Mouse (Mus musculus): ENCODE measurements around the gene Fbxl21.

The Fbxl21 gene

DNA sequence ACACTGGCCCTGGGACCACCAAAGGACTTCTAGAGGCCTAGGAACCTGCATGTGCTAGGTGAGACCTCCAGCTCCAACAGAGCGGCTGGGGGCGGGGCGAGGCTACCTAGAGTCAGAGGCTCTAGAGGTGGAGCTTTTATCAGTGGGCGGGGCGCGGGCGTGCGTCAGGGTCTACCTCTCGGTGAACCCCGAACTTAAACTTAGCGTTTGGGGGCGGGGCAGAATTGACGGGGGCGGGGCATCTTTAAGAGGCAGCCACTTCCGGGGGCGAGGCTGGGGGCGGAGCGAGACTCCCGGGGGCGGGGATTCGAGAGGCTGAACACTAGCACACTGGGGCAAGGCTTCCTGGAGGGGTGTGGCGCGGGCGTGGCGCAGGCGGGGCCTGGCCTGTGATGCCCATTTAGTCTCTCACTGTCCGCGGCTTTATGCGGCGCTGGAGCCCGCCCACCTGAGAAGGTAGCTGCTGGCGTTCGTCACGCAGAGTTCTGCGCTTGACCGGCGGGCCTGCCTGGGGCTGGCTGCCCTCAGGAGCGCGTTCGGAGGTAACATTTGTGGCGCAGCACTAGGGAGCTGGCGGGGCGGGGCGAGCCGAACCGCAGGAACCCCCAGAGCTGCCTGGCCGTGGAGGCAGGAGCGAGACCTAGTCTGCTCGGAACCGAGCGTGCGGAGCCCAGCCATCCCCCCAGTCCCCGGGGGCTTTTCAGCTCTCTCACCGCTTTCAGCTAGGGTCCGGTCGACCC, at the start of gene Fbxl21:
Gene Fbxl21 (plus strand): TSS at position 392 of the 740 bp plus-strand sequence.
- DNase-seq (ENCODE audit: low read depth): peak; percentile 79

DNA sequence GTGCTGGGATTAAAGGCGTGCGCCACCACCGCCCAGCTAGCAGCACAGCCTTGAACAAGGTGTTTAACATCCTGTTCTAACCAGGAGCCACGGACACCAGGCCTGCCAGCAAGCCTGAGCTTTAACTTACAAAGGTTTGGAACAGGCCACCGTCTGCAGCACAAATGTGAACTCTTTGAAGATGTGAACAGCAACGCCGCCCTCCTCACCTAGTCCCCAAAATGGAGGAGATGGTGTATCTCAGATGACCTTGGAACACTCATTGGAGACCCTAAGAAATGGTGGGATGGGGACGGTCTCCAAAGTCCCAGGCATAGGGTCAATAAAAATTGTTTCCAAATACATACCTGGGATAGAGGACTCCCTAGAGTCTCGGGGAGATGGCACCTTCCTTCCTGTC, 49.6 kb upstream of the Fbxl21 start:
- no peak for DNase-seq (ENCODE audit: low read depth)

DNA sequence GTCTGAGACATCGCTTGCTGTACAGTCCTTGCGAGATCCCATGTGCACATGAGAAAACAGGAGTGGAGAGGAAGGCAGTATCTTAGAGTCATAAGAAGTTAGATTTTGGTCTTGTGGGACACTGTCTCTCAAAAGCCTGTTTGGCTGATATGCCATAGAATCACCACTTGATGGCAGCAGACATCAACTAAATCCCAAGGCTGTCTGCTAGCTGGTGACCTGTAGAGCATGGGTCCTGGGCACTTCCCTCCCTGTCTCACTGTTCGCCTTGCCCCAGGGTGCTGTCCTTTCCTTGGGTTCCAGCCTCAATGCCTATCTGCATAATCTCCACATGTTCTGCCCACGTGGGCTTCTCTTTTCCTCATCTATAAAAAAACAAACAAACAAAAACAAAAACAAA, 46.9 kb upstream of the Fbxl21 start:
- no peak for DNase-seq (ENCODE audit: low read depth)

- peak; percentile 24 for DNase-seq (ENCODE audit: low read depth)
These were observed 45.5 kb upstream of the Fbxl21 start for GRCm38 (mm10) chr13:56476790-56477189.

DNA sequence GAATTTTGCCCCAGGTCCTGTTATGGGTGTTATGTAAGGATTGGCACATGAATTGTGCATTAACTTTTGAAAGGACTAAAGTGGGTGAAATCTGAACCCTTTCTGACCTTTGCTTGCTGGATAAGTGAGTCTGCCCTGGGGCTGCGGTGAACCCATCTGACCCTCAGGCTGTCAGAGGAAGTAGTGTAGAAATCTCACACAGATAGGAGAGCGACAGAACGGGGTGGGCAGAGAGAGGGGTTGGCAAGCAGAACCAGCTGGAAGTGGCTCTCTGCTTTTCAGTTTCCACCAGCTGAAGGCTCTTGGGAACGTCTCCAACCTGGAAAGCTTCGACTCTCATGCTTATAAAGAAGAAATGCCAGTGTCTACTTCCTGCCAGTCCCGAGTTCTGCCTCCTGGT, 45.0 kb upstream of the Fbxl21 start:
- no peak for DNase-seq (ENCODE audit: low read depth)

GRCm38 (mm10) chr13:56478027-56478426, 44.2 kb upstream of the Fbxl21 start:
- no peak for DNase-seq (ENCODE audit: low read depth)

GRCm38 (mm10) chr13:56482146-56482545, 40.1 kb upstream of the Fbxl21 start, which contains the start of gene Il9:
Il9 (minus strand) TSS chr13:56482246.
- DNase-seq (ENCODE audit: low read depth): no peak

DNA sequence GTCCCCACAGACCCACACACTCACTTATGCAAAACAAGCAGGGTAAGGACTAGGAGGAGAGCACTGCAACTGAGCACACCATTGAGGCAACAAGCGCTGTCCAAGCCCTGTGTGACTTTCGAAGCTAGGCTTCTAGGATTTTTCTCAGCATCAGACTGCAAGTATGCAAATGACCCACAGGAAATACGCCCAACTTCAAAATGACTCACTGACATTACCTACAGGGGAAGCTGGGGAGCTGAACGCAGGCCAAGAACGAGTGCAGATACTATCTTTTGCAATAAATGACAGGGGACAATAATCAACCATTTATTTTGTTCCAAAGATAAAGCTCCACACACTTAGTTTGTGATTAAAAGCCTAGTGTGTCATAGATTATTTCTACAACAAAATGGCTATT, 34.3 kb upstream of the Fbxl21 start:
- DNase-seq (ENCODE audit: low read depth): no peak

DNA sequence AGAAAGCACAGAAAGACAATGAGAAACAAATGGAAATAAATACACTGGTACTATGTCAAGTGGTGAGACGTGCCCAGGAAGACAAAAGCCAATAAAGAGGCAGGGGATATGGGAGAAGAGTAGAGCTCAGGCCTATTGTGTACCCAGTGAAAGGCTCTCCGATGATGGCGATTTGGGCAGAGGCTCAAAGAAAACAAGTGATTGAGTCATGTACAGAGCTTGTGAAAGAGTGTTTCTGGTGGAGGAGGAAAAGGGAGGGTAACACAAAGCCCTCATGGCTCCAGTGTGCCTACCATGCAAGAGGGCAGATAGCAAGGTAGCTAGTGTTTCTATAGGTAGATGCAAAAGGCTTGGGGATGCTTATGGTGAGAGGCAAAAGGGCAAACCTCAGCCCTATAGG, 27.8 kb upstream of the Fbxl21 start:
- no peak for DNase-seq (ENCODE audit: low read depth)

GRCm38 (mm10) chr13:56500132-56500531, 22.1 kb upstream of the Fbxl21 start:
- no peak for DNase-seq (ENCODE audit: low read depth)

DNA sequence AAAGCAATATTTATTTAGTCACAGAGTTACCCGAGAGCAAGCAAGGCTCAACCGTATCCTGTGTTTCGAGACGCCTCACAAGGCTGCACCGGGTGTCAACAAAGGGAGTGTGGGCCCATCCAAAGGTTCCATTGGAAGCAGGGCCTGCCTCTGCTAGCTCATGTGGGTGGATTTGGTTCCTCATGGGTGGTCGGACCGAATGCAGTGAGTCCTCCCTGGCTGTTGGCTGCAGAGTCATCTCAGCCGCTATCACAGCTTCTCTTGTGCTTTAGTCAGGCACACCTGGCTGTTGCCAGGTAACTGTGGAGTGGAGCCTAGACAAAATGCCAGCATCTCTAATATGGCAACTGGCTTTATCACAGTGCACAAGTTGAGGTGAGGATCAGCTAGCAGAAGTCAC, 21.6 kb upstream of the Fbxl21 start:
- no peak for DNase-seq (ENCODE audit: low read depth)

GRCm38 (mm10) chr13:56501866-56502420, 20.3 kb upstream of the Fbxl21 start:
- no peak for DNase-seq (ENCODE audit: low read depth)

DNA sequence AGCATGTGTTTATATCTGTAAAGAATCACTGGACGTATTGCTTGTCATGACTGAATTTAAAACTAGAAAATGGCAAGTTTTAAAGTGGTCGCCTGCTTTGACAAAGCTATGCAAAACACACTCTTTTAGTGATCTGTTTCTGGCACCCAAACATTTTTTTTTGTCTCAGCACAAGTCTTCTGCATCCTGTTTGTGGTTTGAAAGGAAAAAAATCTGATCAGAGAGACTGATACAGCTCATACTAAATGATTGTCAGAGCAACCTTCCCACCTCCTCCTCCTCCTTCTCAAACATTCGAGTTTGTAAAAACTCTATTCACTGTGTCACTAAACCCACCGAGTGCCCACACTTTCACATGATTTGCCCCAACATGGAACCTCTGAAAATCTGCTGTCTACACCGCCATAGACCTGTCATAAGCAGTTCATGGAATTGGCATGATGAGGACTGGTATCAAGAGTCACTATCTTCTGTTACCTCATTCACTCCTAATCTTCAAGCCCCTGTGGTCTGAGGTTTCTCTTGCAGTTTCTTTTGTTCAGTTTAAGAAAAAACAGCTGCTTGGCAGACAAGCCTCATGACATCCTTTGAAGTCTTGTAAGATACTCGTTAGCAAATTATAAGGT, 15.3 kb upstream of the Fbxl21 start:
- no peak for DNase-seq (ENCODE audit: low read depth)

GRCm38 (mm10) chr13:56509796-56510195, 12.5 kb upstream of the Fbxl21 start:
- no peak for DNase-seq (ENCODE audit: low read depth)

DNA sequence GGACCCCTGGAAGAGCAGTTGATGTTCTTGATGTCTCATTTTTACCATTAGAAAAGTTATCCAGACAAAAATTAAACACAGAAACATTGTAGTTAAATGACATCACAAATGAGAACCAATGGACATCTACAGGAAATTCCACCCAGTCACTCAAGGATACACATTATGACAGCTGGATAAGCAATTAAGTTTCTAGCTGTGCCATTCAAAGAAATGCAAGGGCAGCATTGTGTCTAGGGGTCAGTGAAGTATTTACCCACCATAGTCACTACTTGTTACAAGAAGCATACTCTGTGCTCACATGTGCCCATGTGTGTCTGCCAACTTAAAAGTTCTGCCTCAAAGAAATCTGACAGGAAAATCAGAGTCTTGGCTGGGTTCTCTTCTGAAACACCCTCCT, 8.7 kb upstream of the Fbxl21 start:
- DNase-seq (ENCODE audit: low read depth): no peak

GRCm38 (mm10) chr13:56516311-56516710, 6.0 kb upstream of the Fbxl21 start:
- DNase-seq (ENCODE audit: low read depth): no peak

GRCm38 (mm10) chr13:56516816-56517215, 5.5 kb upstream of the Fbxl21 start:
- no peak for DNase-seq (ENCODE audit: low read depth)

GRCm38 (mm10) chr13:56522821-56523167, 522 bp downstream of the Fbxl21 start:
- no peak for DNase-seq (ENCODE audit: low read depth)

DNA sequence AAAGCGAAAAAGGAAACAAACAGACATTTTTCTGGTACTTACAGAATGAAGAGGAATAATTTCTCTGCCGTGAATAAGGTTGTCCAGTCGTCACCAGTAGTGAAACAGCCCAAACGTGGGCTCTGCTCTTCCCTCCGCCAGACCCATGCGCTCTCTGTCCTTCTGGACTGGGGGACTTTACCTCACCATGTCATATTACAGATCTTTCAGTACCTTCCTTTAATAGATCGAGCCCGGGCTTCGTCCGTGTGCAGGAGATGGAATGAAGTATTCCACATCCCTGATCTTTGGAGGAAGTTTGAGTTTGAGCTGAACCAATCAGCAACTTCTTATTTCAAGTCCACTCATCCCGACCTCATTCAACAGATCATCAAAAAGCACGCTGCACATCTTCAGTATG, 4.6 kb downstream of the Fbxl21 start:
- DNase-seq (ENCODE audit: low read depth): no peak

- no peak for DNase-seq (ENCODE audit: low read depth)
These were observed 5.6 kb downstream of the Fbxl21 start for GRCm38 (mm10) chr13:56527846-56528245.

DNA sequence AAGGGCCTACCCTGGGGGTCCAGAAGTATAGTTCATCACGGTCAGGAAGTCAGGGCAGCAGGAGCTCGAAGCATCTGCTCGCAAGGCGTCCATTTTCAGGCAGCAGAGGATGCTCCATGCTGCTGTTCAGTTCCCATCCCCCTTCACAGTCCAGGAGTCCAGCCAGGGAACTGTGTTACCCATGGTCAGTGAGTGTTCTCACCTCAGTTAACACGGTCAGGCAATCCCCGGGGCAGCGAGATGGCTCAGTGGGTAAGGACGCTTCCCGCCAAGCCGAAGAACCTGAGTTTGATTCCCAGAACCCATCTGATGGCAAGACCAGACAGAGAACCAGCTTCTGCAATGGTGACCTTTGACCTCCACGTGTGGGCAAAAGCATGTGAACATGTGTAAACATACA, 6.0 kb downstream of the Fbxl21 start:
- DNase-seq (ENCODE audit: low read depth): no peak

DNA sequence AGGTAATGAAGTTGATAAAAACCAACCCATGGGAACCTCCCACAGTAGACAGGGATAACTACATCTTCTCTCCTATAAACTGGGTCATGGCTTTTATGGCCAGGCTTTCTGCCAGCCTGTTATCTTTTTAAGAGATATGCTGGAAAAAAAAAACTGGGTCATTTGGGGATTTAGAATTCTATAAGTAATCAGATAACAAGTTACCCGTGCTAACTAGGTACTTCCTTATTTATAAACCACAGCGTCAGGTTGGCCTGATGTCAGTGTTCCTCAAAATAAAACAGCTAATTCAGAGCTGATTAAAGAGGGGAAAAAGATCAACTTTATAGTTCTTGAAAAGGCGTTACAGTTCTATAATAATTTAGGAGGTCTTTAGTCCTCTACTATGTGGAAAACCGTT, 6.8 kb downstream of the Fbxl21 start:
- DNase-seq (ENCODE audit: low read depth): no peak

DNA sequence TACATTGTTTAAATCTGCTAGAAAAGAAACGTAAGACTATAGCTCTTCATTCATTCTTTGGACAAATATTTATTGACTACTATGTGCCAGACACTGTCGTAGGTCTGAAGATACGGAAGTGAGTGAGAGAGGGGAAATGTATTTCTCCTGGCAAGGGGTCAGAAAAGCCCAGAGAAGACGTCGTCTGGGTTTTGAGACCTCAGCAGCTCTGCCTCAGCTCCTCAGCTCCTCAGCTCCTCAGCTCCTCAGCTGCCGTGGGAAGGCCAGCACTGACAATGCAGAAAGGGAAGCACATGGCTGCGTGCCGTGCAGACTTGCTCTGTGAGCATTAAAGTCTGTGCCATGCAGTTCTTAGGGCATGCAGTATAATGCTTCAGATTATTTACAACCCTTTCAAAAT, 7.4 kb downstream of the Fbxl21 start:
- DNase-seq (ENCODE audit: low read depth): no peak

DNA sequence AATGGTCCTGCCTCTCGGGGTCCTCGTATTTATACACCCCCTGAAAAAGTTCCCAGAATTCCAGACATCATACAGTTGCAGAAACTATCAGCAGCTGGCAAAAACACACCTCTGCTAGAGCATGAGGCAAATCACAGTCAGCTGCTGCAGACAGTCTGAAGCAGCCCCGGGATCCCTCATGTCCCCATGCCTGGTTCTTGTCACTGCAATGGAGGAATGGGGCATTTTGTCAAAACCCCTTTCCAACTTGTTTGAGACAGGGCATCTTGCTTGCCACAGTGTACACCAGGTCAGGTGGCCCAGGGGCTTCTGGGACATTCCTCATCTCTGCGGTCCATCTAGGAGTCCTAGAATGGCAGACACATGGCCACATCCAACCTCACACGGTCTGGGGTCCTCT, 12.7 kb downstream of the Fbxl21 start:
- no peak for DNase-seq (ENCODE audit: low read depth)
